Mouse (Mus musculus) spleen, adult 2 months (tissue): ENCODE measurements at regions not wholly inside any gene's neighbourhood (a gene's known extent, or its start where the extent isn't known, plus 50 kb on each side); places are given as distances from the start of the nearest gene placed in this dataset.

Experiments
- DNase-seq, 2 experiments: peaks; one replicate each; pipeline versions ENCODE4 v3.0.0 to v3.0.0-alpha.2; 2012 to 2021; ENCODE audit warnings: low spot score in 2 of 2, low read depth in 1 of 2
- H3K27ac ChIP-seq: fragments of 200-500 bp; 2 replicates; pipeline ENCODE4 v1.5.1; 2012; ENCODE audit warnings: low read length, inconsistent platforms; ENCODE audit not compliant: insufficient read depth
- H3K27me3 ChIP-seq: fragments of 200-500 bp; 2 replicates; pipeline ENCODE4 v1.6.1; 2012; ENCODE audit warnings: mild to moderate bottlenecking, moderate library complexity, low read length, inconsistent platforms; ENCODE audit not compliant: control insufficient read depth, insufficient read depth
- H3K36me3 ChIP-seq: fragments of 200-500 bp; 2 replicates; pipeline ENCODE4 v1.6.1; 2012; ENCODE audit warnings: mild to moderate bottlenecking, low read length, inconsistent platforms; ENCODE audit not compliant: control insufficient read depth, insufficient read depth
- H3K4me1 ChIP-seq: fragments of 200-500 bp; 2 replicates; pipeline ENCODE4 v1.6.1; 2011; ENCODE audit warnings: inconsistent platforms; ENCODE audit not compliant: control insufficient read depth, insufficient read depth, insufficient read length
- H3K4me3 ChIP-seq: fragments of 200-500 bp; 2 replicates; pipeline ENCODE4 v1.5.1; 2011; ENCODE audit warnings: mild to moderate bottlenecking, inconsistent platforms; ENCODE audit not compliant: insufficient read depth, insufficient read length; ENCODE audit errors: extremely low read depth
- CTCF ChIP-seq: fragments of 200-500 bp; IDR thresholded peaks from 2 replicates; pipeline ENCODE4 v1.5.1; 2011; ENCODE audit warnings: mild to moderate bottlenecking, inconsistent platforms; ENCODE audit not compliant: insufficient read depth, insufficient read length, insufficient replicate concordance; ENCODE audit errors: extremely low read depth
- POLR2A ChIP-seq: fragments of 200-500 bp; IDR thresholded peaks from 2 replicates; pipeline ENCODE4 v1.6.1; 2011; ENCODE audit warnings: low read depth, low read length, inconsistent platforms
- WGBS: fragments of 180-500 bp; shearing (Covaris S2); methylation state at CpG from one replicate; pipeline ENCODE4 v1.1.7; 2018; 5-methylcytosine and 5-hydroxymethylcytosine counted together

DNA sequence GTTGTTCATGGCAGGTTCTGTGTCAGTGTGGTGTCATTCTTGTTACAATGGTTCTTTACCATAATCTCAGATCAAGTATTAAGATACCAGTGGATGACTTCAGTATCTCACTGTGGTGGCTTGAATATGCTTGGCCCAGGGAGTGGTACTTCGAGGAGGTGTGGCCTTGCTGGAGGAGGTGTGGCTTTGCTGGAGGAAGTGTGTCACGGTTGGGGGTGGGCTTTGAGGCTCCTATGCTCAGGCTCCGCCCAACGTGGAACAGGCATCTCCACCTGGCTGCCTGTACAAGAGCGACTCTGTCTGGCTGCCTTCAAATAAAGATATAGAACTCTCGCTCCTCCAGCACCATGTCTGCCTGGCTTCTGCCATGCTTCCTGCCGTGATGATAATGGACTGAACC, 63.6 kb downstream of the Cd2 start:
- Histone ChIP-seq H3K27me3 (no peaks in the 10 kb centered on the region), H3K4me3 (no peak overlapping the region), H3K27ac (no peak overlapping the region), H3K4me1 (peaks cover 5% of the 10 kb centered on the region; the same call in 1 of the 2 replicates), H3K36me3 (no peaks in the 10 kb centered on the region)
- WGBS: 77% methylated on average over 7 of the region's 7 CpGs
- TF ChIP-seq CTCF (no peak), POLR2A (no peak)
- DNase-seq: no peak

DNA sequence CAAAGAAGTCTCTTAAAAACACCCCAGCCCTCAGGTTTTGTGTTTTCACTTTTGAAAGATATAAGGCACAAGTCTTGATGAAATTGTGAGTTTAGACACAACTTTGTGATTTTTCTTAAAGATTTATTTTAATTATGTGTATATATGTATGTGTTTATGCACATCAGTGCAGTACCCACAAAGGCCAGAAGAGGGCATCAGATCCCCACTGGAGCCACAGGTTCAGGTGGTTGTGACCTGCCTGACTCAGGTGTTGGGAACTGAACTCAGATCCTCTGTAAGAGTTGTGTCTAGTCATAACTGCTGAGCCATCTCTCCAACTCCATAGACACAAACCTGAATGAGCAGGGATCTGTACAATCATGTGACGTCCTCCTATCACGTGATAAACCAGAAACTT, 67.8 kb downstream of the Cd2 start:
- Histone ChIP-seq H3K27ac (no peak overlapping the region), H3K36me3 (no peaks in the 10 kb centered on the region), H3K27me3 (no peaks in the 10 kb centered on the region), H3K4me3 (no peak overlapping the region), H3K4me1 (no peaks in the 10 kb centered on the region)
- peak; percentile 12; the same call in 1 of the 2 replicates for TF ChIP-seq CTCF
- TF ChIP-seq POLR2A: no peak
- no peak for DNase-seq
- WGBS: 95% methylated on average over 2 of the region's 2 CpGs

DNA sequence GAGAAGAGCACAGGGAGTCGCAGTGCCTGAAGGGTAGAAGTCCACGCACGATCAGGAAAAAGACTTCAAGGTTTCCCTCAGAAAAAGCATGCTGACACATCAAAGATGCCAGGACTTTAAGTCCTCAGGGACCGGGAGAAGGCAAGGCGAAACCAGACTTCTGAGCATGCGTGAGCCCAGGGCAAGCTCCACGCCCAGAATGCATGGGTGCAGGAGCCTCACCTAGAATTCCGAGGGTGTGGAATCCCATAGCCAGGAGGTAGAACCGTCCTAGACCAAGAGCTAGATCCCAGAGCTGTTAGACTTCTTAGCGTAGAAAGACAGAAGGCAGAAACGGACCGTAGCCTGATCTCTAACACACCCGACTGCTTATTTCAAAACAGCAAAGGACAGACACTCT, 71.0 kb downstream of the Cd2 start:
- Histone ChIP-seq H3K27me3 (no peaks in the 10 kb centered on the region), H3K4me3 (no peak overlapping the region), H3K4me1 (no peaks in the 10 kb centered on the region), H3K27ac (no peak overlapping the region), H3K36me3 (no peaks in the 10 kb centered on the region)
- 90% methylated on average over 13 of the region's 13 CpGs for WGBS
- TF ChIP-seq POLR2A (no peak), CTCF (no peak)
- DNase-seq: no peak

DNA sequence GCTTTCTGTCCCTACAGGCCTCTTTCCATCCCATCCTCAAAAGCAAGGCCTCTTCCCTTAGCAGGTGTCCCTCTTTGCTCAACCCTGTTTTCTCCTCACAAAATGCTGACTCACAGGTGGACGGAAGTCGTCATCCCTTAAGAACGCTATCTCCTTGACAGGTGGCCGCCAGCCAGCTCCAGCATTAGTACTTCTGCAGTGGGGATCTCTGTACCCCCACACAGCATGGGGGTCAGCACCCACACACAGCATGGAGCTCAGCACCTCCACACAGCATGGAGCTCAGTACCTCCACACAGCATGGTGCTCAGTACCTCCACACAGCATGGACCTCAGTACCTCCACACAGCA, 74.6 kb downstream of the Cd2 start:
- 48% methylated on average over 4 of the region's 4 CpGs for WGBS
- no peaks in the 10 kb centered on the region for H3K4me1 ChIP-seq
- TF ChIP-seq CTCF (no peak), POLR2A (no peak)
- no peak overlapping the region for H3K27ac ChIP-seq
- no peaks in the 10 kb centered on the region for H3K36me3 ChIP-seq
- H3K4me3 ChIP-seq: no peak overlapping the region
- no peaks in the 10 kb centered on the region for H3K27me3 ChIP-seq
- no peak for DNase-seq

DNA sequence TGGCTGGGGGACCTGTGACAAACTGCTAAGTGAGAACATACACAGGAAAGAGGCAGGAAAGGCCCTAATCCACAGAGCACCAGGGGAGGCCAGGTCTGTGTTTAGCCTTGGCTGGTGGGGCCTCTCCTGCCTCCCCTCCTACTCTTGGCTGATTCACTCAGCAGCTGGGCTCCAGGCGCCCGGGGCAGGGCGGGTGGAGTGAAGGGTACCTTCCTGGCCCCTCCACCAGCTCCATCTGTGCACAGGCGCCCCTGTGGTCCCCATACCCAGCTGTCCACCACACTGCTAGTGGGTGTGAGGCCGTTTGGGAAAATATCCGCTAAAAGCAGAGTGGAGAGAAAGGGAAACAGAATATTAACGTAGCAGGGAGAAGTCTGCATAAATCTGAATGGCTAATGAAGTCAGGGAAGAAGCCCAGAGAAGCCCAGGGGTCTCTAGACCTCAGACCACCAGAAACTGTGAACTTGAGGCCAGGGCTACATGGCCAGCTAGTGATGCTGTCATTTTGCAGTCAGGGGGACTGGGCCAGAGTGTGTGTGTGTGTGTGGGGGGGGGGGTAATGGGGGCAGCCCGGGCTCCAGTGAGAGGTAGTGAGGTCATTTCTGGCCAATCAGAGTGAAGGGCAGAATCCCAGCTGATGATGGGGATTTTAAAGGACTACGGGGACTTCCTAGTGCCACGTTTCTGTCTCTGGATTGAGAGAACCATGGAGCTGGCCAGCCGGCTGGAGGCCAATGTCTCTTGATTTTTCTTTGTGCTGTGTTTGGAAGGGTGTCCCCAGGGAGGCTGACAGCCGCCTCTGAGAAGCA, 75.1 kb downstream of the Cd2 start:
- Histone ChIP-seq H3K36me3 (no peaks in the 10 kb centered on the region), H3K27ac (no peak overlapping the region), H3K4me1 (no peaks in the 10 kb centered on the region), H3K4me3 (no peak overlapping the region), H3K27me3 (no peaks in the 10 kb centered on the region)
- 32% methylated on average over 12 of the region's 12 CpGs for WGBS
- no peak for DNase-seq
- no peak for TF ChIP-seq POLR2A
- TF ChIP-seq CTCF: no peak

DNA sequence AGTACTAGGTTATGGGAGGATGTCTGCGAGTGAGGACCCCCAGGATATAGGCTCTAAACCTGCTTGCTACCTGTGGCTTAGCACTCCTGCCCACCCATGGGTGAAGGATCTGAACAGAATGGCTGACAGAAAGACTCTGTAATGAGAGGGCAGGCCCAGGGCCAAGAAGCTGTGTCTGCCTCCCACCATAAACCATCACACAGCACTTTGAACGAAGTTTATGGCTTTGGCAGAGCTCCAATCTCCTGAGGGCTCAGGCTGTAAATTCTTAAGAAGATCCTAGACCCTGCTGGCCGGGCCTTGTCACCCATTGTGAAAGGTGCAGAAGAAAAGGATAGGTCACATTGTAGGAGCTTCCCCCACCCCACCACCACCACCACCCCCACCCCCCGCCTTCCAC, 75.8 kb downstream of the Cd2 start:
- WGBS: 58% methylated on average over 4 of the region's 4 CpGs
- no peak for DNase-seq

DNA sequence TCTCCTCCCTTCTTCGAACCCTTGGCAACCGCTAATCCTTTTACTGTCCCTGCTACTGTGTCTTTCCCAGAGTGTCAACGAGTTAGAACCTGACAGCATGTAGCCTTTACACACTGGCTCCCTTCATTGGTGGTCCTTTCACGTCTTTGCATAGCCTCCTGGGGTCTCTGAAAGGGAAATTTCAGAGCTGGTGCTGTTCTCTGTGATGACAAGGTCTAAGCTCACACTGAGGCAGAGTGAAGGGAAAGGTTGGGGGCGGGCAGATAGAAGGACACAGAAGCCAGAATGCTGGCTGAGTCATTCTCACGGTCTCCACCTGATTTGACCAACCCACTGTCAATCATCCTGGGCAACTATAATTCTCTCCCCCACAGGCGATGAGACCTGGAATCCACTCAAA, 78.2 kb downstream of the Cd2 start:
- no peaks in the 10 kb centered on the region for H3K27me3 ChIP-seq
- no peak overlapping the region for H3K27ac ChIP-seq
- TF ChIP-seq POLR2A (no peak), CTCF (no peak)
- no peak overlapping the region for H3K4me3 ChIP-seq
- 81% methylated on average over 7 of the region's 7 CpGs for WGBS
- no peaks in the 10 kb centered on the region for H3K4me1 ChIP-seq
- DNase-seq: no peak
- H3K36me3 ChIP-seq: no peaks in the 10 kb centered on the region

More for the DNA sequence above, 75.8 kb downstream of the Cd2 start:
- TF ChIP-seq CTCF: no peak
- TF ChIP-seq POLR2A: no peak
- Histone ChIP-seq H3K36me3 (no peaks in the 10 kb centered on the region), H3K27ac (no peak overlapping the region), H3K4me1 (no peaks in the 10 kb centered on the region), H3K4me3 (no peak overlapping the region), H3K27me3 (no peaks in the 10 kb centered on the region)
